Mouse (Mus musculus) adipose tissue, adult 10 weeks (tissue): ENCODE data around the gene Lysmd2. TPM values are rescaled to one million over a fixed set of nuclear protein-coding genes. Genes with fewer than 3 reads are reported as not detected.

Experiments
- polyA plus RNA-seq: library from polyadenylated mRNA; stranded (reverse); fragments of 350-450 nt; fragmentation: Illumina TruSeq; extraction: RNeasy Lipid Tissue Mini Kit (QIAGEN cat#74804); gene quantifications from one replicate; pipeline ENCODE4 v1.2.3, GENCODE M21; 2014; ENCODE audit warnings: low read depth, low replicate concordance

Lysmd2 gene
- 9.9 TPM for polyA plus RNA-seq

GRCm38 (mm10) chr9:75625556-75626307, at the start of gene Lysmd2:
TSS of gene Lysmd2 (plus strand) at chr9:75625741.

DNA sequence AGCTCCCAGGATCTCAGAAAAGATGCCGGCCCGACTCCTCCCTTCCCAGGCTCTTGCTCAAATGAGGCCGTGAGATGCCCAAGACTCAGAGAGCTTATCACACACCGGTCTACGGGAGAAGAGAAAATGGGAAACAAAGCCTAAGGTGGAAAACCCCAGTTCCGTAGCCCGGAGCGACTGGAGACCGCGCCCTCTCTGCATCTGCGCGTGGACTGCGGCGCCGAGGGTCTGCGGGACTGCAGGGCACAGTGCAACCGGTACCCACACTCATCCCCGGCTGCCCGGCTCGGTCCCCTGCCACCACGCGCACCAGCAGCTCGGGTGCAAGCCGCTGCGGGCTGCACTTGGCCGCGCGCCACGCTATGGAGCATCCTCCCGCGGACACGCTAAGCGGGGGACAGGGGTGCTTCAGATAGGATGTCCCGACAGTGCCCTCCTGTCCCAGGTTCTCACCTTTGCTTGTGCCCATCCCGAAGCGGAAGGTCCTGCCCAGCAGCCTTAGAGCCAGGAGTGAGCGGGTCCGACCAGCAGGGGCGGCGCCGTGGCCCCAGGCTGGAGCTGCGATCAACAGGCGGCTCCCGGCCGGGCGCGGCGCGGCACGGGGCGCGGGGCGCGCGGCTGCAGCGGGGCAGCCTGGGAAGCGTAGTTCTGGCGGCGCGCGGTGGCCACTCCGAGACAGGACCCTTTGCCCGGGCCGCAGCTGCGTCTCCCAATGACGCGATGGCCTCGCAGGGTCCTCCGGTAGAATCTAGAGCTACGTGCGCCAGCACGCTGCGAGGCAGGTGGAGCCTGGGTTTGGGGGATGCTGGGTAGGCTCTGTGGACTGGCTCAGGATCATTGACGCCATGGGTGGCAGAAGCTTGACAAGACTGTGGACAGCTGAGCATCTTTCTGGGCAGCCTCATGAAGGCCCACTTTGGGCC, 14.7 kb upstream of the Lysmd2 start, which contains the start of gene Tmod2:
Tmod2 (minus strand) TSS at position 755 of the 923 bp plus-strand sequence.

GRCm38 (mm10) chr9:75683426-75684191, 58.1 kb downstream of the Lysmd2 start, which contains the start of gene Scg3:
TSS of gene Scg3 (minus strand) at chr9:75684056.

Other genes with a start within 250 kb of the Lysmd2 start
- 50.1 TPM for gene Mapk6, start 215.7 kb upstream of the Lysmd2 start, polyA plus RNA-seq
- 17.4 TPM for gene Leo1, start 184.2 kb upstream of the Lysmd2 start, polyA plus RNA-seq
- gene Tmod3, start 66.1 kb upstream of the Lysmd2 start, polyA plus RNA-seq = 45.1 TPM
- 2.7 TPM for gene Tmod2, start 14.4 kb upstream of the Lysmd2 start, polyA plus RNA-seq
- gene Scg3, start 58.3 kb downstream of the Lysmd2 start, polyA plus RNA-seq = 2.2 TPM
- gene Bmp5, start 149.6 kb downstream of the Lysmd2 start, polyA plus RNA-seq = 0.51 TPM